In the genomic region with DNA sequence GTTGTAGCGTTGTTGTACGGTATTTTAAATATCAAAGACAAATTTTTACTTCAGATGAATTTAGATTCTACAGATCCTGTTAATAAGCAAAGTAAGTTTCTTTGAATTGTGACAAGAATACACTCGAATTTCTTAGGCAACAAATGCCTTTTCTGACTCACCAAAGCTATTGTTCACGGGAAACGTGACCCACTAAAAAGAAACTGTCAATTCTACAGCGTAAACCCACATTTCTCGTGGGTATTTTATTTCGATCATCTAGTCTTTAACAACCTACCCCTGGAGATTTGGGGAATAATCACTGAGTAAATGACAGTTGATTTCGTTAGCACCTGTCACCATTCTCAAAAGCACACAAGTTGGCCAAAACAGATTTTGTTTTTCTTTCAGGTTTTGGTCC, we compare ENCODE assay signal across 8 mouse cellular contexts. TPM values are rescaled to one million over a fixed set of nuclear protein-coding genes. Genes with fewer than 3 reads are reported as not detected.
DNase-seq lines count a peak whose midpoint lies in the region; ATAC-seq and TF ChIP-seq lines count a peak whose summit lies in the region.

No protein-coding gene starts in this region.

- no peaks in the 10 kb centered on the region for H3K36me3 ChIP-seq in megakaryocyte, embryonic 14.5 days (replicated peaks; ENCODE audit: low read length)
- H3K36me3 ChIP-seq in limb, embryonic 11.5 days (ENCODE audit: control insufficient read depth, insufficient read depth, low read length) = no peaks in the 10 kb centered on the region
- H3K36me3 ChIP-seq in small intestine, adult 2 months (ENCODE audit: control insufficient read depth, insufficient read depth, low read length) = no peaks in the 10 kb centered on the region

- peak overlapping the region; percentile 52 for H3K4me2 ChIP-seq in limb, embryonic 11.5 days (ENCODE audit: low read depth, severe bottlenecking)

- peaks cover 35% of the 10 kb centered on the region for H3K4me1 ChIP-seq in megakaryocyte, embryonic 14.5 days
- H3K4me1 ChIP-seq in embryonic fibroblast, embryonic 13.5 days (ENCODE audit: control insufficient read depth, insufficient read depth, low read length) = no peaks in the 10 kb centered on the region
- no peaks in the 10 kb centered on the region; the same call in 1 of the 2 replicates for H3K4me1 ChIP-seq in limb, embryonic 11.5 days (ENCODE audit: control insufficient read depth, insufficient read depth, low read length)
- no peaks in the 10 kb centered on the region for H3K4me1 ChIP-seq in small intestine, adult 2 months (ENCODE audit: control insufficient read depth, insufficient read depth, insufficient read length, low read length)

- peak overlapping the region; percentile 96 for H3K4me3 ChIP-seq in megakaryocyte, embryonic 14.5 days (replicated peaks)
- peak overlapping the region; percentile 94 for H3K4me3 ChIP-seq in embryonic fibroblast, embryonic 13.5 days (ENCODE audit: insufficient read depth, low read length)
- peak overlapping the region; percentile 94 for H3K4me3 ChIP-seq in limb, embryonic 11.5 days (ENCODE audit: low read depth, low read length)
- peak overlapping the region; percentile 69; the same call in 1 of the 2 replicates for H3K4me3 ChIP-seq in small intestine, adult 2 months (ENCODE audit: low read depth, low read length)

- no peak for TF ChIP-seq POLR2A in embryonic fibroblast, embryonic 13.5 days (IDR thresholded peaks at IDR 0.05; ENCODE audit: low read depth, low read length)
- no peak for TF ChIP-seq POLR2A in small intestine, adult 2 months (IDR thresholded peaks at IDR 0.05; ENCODE audit: low read depth, low read length)

- H3K27me3 ChIP-seq in megakaryocyte, embryonic 14.5 days (replicated peaks) = no peaks in the 10 kb centered on the region
- H3K27me3 ChIP-seq in limb, embryonic 11.5 days (ENCODE audit: control insufficient read depth, insufficient read depth, low read length) = no peaks in the 10 kb centered on the region
- no peaks in the 10 kb centered on the region for H3K27me3 ChIP-seq in small intestine, adult 2 months (ENCODE audit: control insufficient read depth, insufficient read depth, low read length)

- no peaks in the 10 kb centered on the region for H3K9me3 ChIP-seq in megakaryocyte, embryonic 14.5 days
- H3K9me3 ChIP-seq in limb, embryonic 11.5 days (ENCODE audit: control insufficient read depth, low read length) = no peaks in the 10 kb centered on the region

- peak overlapping the region; percentile 99 for H3K9ac ChIP-seq in limb, embryonic 11.5 days (ENCODE audit: low read length)

- no peak for DNase-seq in limb, embryonic 11.5 days (ENCODE audit: low spot score)
- DNase-seq in natural killer cell, adult 2 months (ENCODE audit: low spot score in 2 of 2) = no peak
- DNase-seq in thymus, postnatal 14 days = no peak
- DNase-seq in thymus, adult 18-20 months = no peak

- WGBS in limb, embryonic 11.5 days = 20% methylated on average over 9 of the region's 9 CpGs
- 2% methylated on average over 9 of the region's 9 CpGs for WGBS in small intestine, adult 2 months

- TF ChIP-seq CTCF in embryonic fibroblast, embryonic 13.5 days (IDR thresholded peaks at IDR 0.05; ENCODE audit: borderline replicate concordance, insufficient read depth, low read length) = no peak
- no peak for TF ChIP-seq CTCF in small intestine, adult 2 months (IDR thresholded peaks at IDR 0.05; ENCODE audit: extremely low read depth, insufficient read length, insufficient replicate concordance, low read depth, low read length)

- no peak for ATAC-seq in megakaryocyte, adult 5-6 weeks (ENCODE audit: poor library complexity, severe bottlenecking)
- ATAC-seq in limb, embryonic 11.5 days (ENCODE audit: insufficient number of reproducible peaks, low FRiP score, low TSS enrichment, low read depth) = no peak

- no peak overlapping the region for H3K27ac ChIP-seq in embryonic fibroblast, embryonic 13.5 days (ENCODE audit: insufficient read depth, low read length)
- H3K27ac ChIP-seq in limb, embryonic 11.5 days (replicated peaks; ENCODE audit: low read depth, low read length) = peak overlapping the region; percentile 98; the same call in 1 of the 2 replicates
- H3K27ac ChIP-seq in small intestine, adult 2 months (ENCODE audit: insufficient read depth, low read depth, low read length) = peak overlapping the region; percentile 14; the same call in 1 of the 2 replicates

RNA-seq across cellular contexts. Expression of gene Ezh2, which starts 1.6 kb away (rescaled TPM):
- 9.4 TPM in 1 of 2 replicates, not detected in the other for polyA plus RNA-seq in megakaryocyte, embryonic 14.5 days (2012; ENCODE audit: insufficient read depth, low replicate concordance)
- total RNA-seq in megakaryocyte, adult 5-6 weeks (2015) = 181 and 207 TPM in 2 replicates
- total RNA-seq in megakaryocyte, adult 5-6 weeks (2017) = 125 and 151 TPM in 2 replicates
- polyA plus RNA-seq in embryonic fibroblast, embryonic 13.5 days (2011; ENCODE audit: insufficient read length, low read depth, missing spikeins) = 44.2 and 63.9 TPM in 2 replicates
- 172 and 179 TPM in 2 replicates for polyA plus RNA-seq in limb, embryonic 11.5 days (2014; fragmentation: Nextera tagmentation; extraction: Ambion mirVana)
- polyA plus RNA-seq in small intestine, adult 2 months (2012; rRNA removed) = 1.4 and 3.8 TPM in 2 replicates
